Mouse (Mus musculus) ES-E14 (cell line): ENCODE measurements around the gene 3110082I17Rik.

Experiments used
- CHD2 ChIP-seq: IDR thresholded peaks from 2 replicates; pipeline ENCODE4 v1.6.1; 2014; ENCODE audit warnings: mild to moderate bottlenecking, low read depth, low read length, inconsistent platforms
- HCFC1 ChIP-seq: IDR thresholded peaks from 2 replicates; pipeline ENCODE4 v1.6.1; 2012; ENCODE audit warnings: low read length, inconsistent platforms, borderline replicate concordance; ENCODE audit not compliant: insufficient read depth
- MAFK ChIP-seq: IDR thresholded peaks from 2 replicates; pipeline ENCODE4 v1.6.1; 2014; ENCODE audit warnings: mild to moderate bottlenecking, low read depth, low read length, inconsistent platforms; ENCODE audit not compliant: insufficient read depth
- ZC3H11A ChIP-seq: IDR thresholded peaks from 2 replicates; pipeline ENCODE4 v1.6.1; 2012; ENCODE audit warnings: low read depth, mild to moderate bottlenecking, inconsistent platforms, low read length, borderline replicate concordance
- ZNF384 ChIP-seq: IDR thresholded peaks from 2 replicates; pipeline ENCODE4 v1.6.1; 2012; ENCODE audit warnings: low read depth, low read length, inconsistent platforms

DNA sequence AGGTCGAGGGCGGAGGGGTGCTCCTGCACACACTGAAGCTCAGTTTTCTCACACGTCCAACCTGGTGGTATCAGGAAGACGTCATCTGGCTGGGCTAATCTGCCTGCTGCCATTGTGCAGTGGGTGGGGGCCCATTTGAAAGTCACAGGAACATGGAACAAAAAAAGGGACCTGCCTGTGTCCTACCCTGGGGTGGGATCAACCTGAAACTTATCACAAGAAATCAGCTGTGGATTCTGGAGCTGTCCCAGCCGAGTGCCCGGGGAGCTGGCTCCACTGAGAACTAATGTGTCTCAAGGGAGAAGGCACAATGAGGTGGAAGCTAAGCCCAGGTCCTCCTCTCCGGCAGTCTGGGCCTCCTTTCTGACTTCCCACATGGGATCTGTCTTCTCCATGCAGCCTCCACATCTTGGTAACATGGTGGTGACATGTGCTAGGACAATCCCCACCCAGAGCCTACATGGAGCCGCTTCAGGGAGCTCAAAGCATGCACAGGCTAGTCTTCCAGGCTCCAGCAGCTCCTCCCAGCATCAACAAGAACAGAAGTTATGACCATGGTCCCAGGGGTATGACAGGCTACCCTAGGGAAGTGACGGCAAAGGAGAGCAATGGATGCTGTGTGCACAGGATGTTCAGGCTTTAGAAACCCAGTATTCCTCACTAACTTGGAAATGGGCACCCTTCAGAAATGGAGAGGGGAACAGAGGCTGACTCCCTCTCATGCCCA, 26.3 kb downstream of the 3110082I17Rik start:
- TF ChIP-seq HCFC1 (no peak), ZNF384 (no peak), ZC3H11A (no peak), CHD2 (no peak), MAFK (no peak)
